Comparison of ENCODE assay signal across 23 mouse cellular contexts in genomic region chr7:111984530-111984929, GRCm38 (mm10). TPM values are rescaled to one million over a fixed set of nuclear protein-coding genes. Genes with fewer than 3 reads are reported as not detected.
DNase-seq lines count a peak whose midpoint lies in the region; ATAC-seq and TF ChIP-seq lines count a peak whose summit lies in the region.
"Had no signal": no experiment of that assay in that cellular context is flagged by ENCODE, and none has a peak within 500 bp of the region (broad histone marks: within the 10 kb centered on the region; RNA-seq: fewer than 3 reads in every experiment).

No protein-coding gene starts in this region.

- POLR2A ChIA-PET in Patski (lab: Charles Lee) = interaction anchor here (1.8 kb wide), 1 partner anchor 10 kb away, joined by 3 read pairs; no protein-coding TSS in a partner anchor

- CTCF ChIA-PET in Patski (lab: Charles Lee) = no interaction called here

- peak; percentile 31 for DNase-seq in heart, embryonic 10.5 days (ENCODE audit: low spot score)
- no peak for DNase-seq in heart, postnatal 10 days
- DNase-seq in MN1 (ENCODE audit: low spot score) (peak; percentile 33), Patski (ENCODE audit: low read depth, low spot score) (no peak)
- no peak for DNase-seq in urinary bladder, postnatal 25 days (ENCODE audit: low spot score)
- DNase-seq in gastrocnemius, postnatal 14 days = no peak
- DNase-seq: adrenal gland, adult 2 months; adrenal gland, postnatal 10 days; adrenal gland, postnatal 25 days; B cell, adult 2 months; cerebellum, adult 11 months; cerebellum, adult 18-20 months; cerebellum, adult 8-10 months; cerebellum, adult 9-11 months; cerebellum, postnatal 25 days; forebrain, postnatal 0 days had no signal

- intact Hi-C loops in heart, postnatal 10 days (cut with DNase I) = no loop called here
- intact Hi-C loops in gastrocnemius, postnatal 14 days (cut with DNase I; ENCODE audit: low total_unique reads) = no loop called here

- TF ChIP-seq CTCF in Patski (IDR thresholded peaks at IDR 0.05) = no peak

- H3K36me3 ChIP-seq in heart, embryonic 10.5 days = no peaks in the 10 kb centered on the region
- H3K36me3 ChIP-seq: embryonic facial prominence, embryonic 10.5 days; embryonic facial prominence, embryonic 12.5 days; forebrain, embryonic 15.5 days; G1E had no signal

- H3K4me1 ChIP-seq in heart, embryonic 10.5 days = no peaks in the 10 kb centered on the region
- H3K4me1 ChIP-seq: embryonic facial prominence, embryonic 10.5 days; embryonic facial prominence, embryonic 12.5 days; forebrain, embryonic 13.5 days; forebrain, embryonic 15.5 days had no signal

- 88% methylated on average over 3 of the region's 3 CpGs for WGBS in heart, embryonic 10.5 days

- ATAC-seq in Patski = peak; percentile 60
- ATAC-seq: CD4-positive, CD25-positive, alpha-beta regulatory T cell, adult 4 months; forebrain, embryonic 13.5 days; forebrain, embryonic 15.5 days; forebrain, postnatal 0 days had no signal

- no peak overlapping the region for H3K27ac ChIP-seq in heart, embryonic 10.5 days
- H3K27ac ChIP-seq: embryonic facial prominence, embryonic 10.5 days; embryonic facial prominence, embryonic 12.5 days; forebrain, embryonic 13.5 days; forebrain, embryonic 15.5 days had no signal

- in situ Hi-C loops in Patski (cut with MboI; ENCODE audit: low pct_unique_long_range_greater_than_20kb) = no loop called here

- H3K4me3 ChIP-seq in heart, embryonic 10.5 days = no peak overlapping the region
- H3K4me3 ChIP-seq: embryonic facial prominence, embryonic 10.5 days; embryonic facial prominence, embryonic 12.5 days; forebrain, embryonic 13.5 days; forebrain, embryonic 15.5 days had no signal

- H3K27me3 ChIP-seq in heart, embryonic 10.5 days (ENCODE audit: insufficient read depth, poor library complexity, severe bottlenecking) = no peaks in the 10 kb centered on the region
- H3K27me3 ChIP-seq in Patski = no peaks in the 10 kb centered on the region
- H3K27me3 ChIP-seq: CH12.LX; embryonic facial prominence, embryonic 12.5 days; forebrain, embryonic 13.5 days; forebrain, embryonic 15.5 days had no signal

- H3K9me3 ChIP-seq in heart, embryonic 10.5 days = no peaks in the 10 kb centered on the region
- H3K9me3 ChIP-seq: embryonic facial prominence, embryonic 10.5 days; embryonic facial prominence, embryonic 12.5 days; forebrain, embryonic 13.5 days; forebrain, embryonic 15.5 days; G1E had no signal

RNA-seq across cellular contexts. Expression of gene Usp47, which starts 38.8 kb away (rescaled TPM):
- polyA plus RNA-seq in heart, embryonic 10.5 days (2016; fragmentation: Nextera tagmentation; extraction: Ambion mirVana) = 69.9 and 79.4 TPM in 2 replicates
- total RNA-seq in heart, postnatal 10 days (2021) = 10 to 100 TPM; 74.5 to 86.4 TPM
- polyA plus RNA-seq in Patski (2021) = 79.3 TPM
- total RNA-seq in gastrocnemius, postnatal 14 days (2021) = 100 to 1,000 TPM; 123 to 126 TPM

Comparison
In these comparisons a context has a peak if more than half of its experiments do, and no peak if none do; other contexts are left out.
1. DNase-seq: peak in heart, embryonic 10.5 days (single experiment) and MN1 (single experiment); none in heart, postnatal 10 days (0 of 2), Patski (single experiment), urinary bladder, postnatal 25 days (single experiment) and gastrocnemius, postnatal 14 days (single experiment).